Mouse (Mus musculus) forebrain, postnatal 0 days (tissue): ENCODE measurements around the gene Upf3b. TPM values are rescaled to one million over a fixed set of nuclear protein-coding genes. Genes with fewer than 3 reads are reported as not detected.
"Not testable (repeated sequence)": the region's sequence is repeated elsewhere in the genome, so short reads cannot be mapped to it uniquely, and the experiment has no call there.

Experiments
- ATAC-seq: fragments of 200-750 bp; cut with Nextera tagmentation; 2 replicates; pipeline ENCODE4 v1.8.0; 2017; ENCODE audit warnings: mild to moderate bottlenecking, moderate library complexity
- DNase-seq: peaks from one replicate; pipeline ENCODE4 v3.0.0-alpha.2; 2015
- H3K27ac ChIP-seq: fragments of 300-500 bp; sonication (generic); 2 replicates; pipeline ENCODE4 v1.5.1; 2014; ENCODE audit warnings: low read depth, mild to moderate bottlenecking, antibody characterized with exemption, low read length, moderate library complexity, mixed read lengths
- H3K27me3 ChIP-seq: fragments of 300-500 bp; sonication (generic); 2 replicates; pipeline ENCODE4 v1.6.1; 2014; ENCODE audit warnings: mild to moderate bottlenecking, low read length, mixed read lengths; ENCODE audit not compliant: insufficient read depth
- H3K36me3 ChIP-seq: fragments of 300-500 bp; sonication (generic); 2 replicates; pipeline ENCODE4 v1.6.1; 2014; ENCODE audit warnings: mild to moderate bottlenecking, moderate library complexity; ENCODE audit not compliant: insufficient read depth
- H3K4me1 ChIP-seq: fragments of 300-500 bp; sonication (generic); 2 replicates; pipeline ENCODE4 v1.6.1; 2014; ENCODE audit warnings: antibody characterized with exemption; ENCODE audit not compliant: insufficient read depth
- H3K4me2 ChIP-seq: fragments of 300-500 bp; sonication (generic); 2 replicates; pipeline ENCODE4 v1.6.1; 2014; ENCODE audit warnings: low read depth, mild to moderate bottlenecking, moderate library complexity
- H3K4me3 ChIP-seq: fragments of 300-500 bp; sonication (generic); 2 replicates; pipeline ENCODE4 v1.5.1; 2014; ENCODE audit warnings: low read depth, low read length, mixed read lengths
- H3K9ac ChIP-seq: fragments of 300-500 bp; sonication (generic); 2 replicates; pipeline ENCODE4 v1.6.1; 2014; ENCODE audit warnings: mild to moderate bottlenecking
- H3K9me3 ChIP-seq: fragments of 300-500 bp; sonication (generic); 2 replicates; pipeline ENCODE4 v1.6.1; 2016; ENCODE audit warnings: low read length
- CTCF ChIP-seq: sonication (generic); IDR thresholded peaks from 2 replicates; pipeline ENCODE4 v1.5.1; 2016; ENCODE audit warnings: antibody characterized with exemption, control low read depth, low read depth
- WGBS: fragments of 180-500 bp; shearing (Covaris S2); extraction: QIAGEN DNeasy Blood & Tissue Kit; methylation state at CpG from one replicate; pipeline ENCODE4 v1.1.7; 2014; 5-methylcytosine and 5-hydroxymethylcytosine counted together
- polyA plus RNA-seq: library from polyadenylated mRNA; unstranded; fragments of >200 nt; fragmentation: Nextera tagmentation; extraction: Ambion mirVana; gene quantifications from 2 replicates; pipeline ENCODE4 v1.2.1, GENCODE M21; 2015
- total RNA-seq: library from RNA; depleted of rRNA; stranded (reverse); fragments of >200 nt; gene quantifications from 2 replicates; pipeline ENCODE4 v1.2.3, GENCODE M21; 2014

The Upf3b gene
- total and polyA plus RNA-seq, 2 experiments from 2014 or later = 18.5 to 21.1 TPM

- DNase-seq (no peak), ATAC-seq (no peak)
- TF ChIP-seq CTCF = no peak
- H3K9me3 ChIP-seq = no peaks in the 10 kb centered on the region
- no peaks in the 10 kb centered on the region for H3K27me3 ChIP-seq
- no peak overlapping the region for H3K4me3 ChIP-seq
- no peaks in the 10 kb centered on the region for H3K4me1 ChIP-seq
- H3K9ac ChIP-seq = no peak overlapping the region
- no peak overlapping the region for H3K27ac ChIP-seq
- WGBS = 51% methylated on average over 6 of the region's 6 CpGs
- no peak overlapping the region for H3K4me2 ChIP-seq
- H3K36me3 ChIP-seq = 0 out of 2 replicates have a peak, but pooled peaks cover 3% of the 10 kb centered on the region
These were observed 28.9 kb downstream of the Upf3b start for GRCm38 (mm10) chrX:37081194-37081593.

DNA sequence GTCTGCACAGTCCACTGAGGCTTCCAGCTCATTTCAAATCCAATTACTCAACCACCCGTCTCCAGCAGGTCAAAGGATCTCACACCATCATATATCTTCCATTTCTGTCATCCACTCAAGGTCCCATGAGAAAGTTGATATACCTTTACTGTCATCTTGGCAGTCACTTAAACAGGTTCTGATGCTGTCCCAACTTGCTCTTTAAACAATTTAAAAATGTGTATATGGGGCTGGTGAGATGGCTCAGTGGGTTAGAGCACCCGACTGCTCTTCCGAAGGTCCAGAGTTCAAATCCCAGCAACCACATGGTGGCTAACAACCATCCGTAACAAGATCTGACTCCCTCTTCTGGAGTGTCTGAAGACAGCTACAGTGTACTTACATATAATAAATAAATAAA is 29.8 kb downstream of the Upf3b start:
- not testable (repeated sequence) for ATAC-seq

GRCm38 (mm10) chrX:37076651-37077050 is 33.5 kb downstream of the Upf3b start:
- no peak overlapping the region for H3K4me3 ChIP-seq
- TF ChIP-seq CTCF = no peak
- ATAC-seq = no peak
- no peaks in the 10 kb centered on the region for H3K9me3 ChIP-seq
- H3K9ac ChIP-seq = no peak overlapping the region
- no peaks in the 10 kb centered on the region for H3K4me1 ChIP-seq
- H3K27me3 ChIP-seq = no peaks in the 10 kb centered on the region
- no peak for DNase-seq
- 75% methylated on average over 8 of the region's 8 CpGs for WGBS
- H3K27ac ChIP-seq = no peak overlapping the region
- 0 out of 2 replicates have a peak, but pooled peaks cover under 1% of the 10 kb centered on the region for H3K36me3 ChIP-seq
- no peak overlapping the region for H3K4me2 ChIP-seq

More for the DNA sequence above, 29.8 kb downstream of the Upf3b start:
- H3K27me3 ChIP-seq, H3K9ac ChIP-seq, H3K27ac ChIP-seq, H3K4me2 ChIP-seq, H3K4me3 ChIP-seq, H3K4me1 ChIP-seq, H3K36me3 ChIP-seq, H3K9me3 ChIP-seq, DNase-seq: not testable (repeated sequence)
- WGBS = 78% methylated on average over 3 of the region's 4 CpGs

DNA sequence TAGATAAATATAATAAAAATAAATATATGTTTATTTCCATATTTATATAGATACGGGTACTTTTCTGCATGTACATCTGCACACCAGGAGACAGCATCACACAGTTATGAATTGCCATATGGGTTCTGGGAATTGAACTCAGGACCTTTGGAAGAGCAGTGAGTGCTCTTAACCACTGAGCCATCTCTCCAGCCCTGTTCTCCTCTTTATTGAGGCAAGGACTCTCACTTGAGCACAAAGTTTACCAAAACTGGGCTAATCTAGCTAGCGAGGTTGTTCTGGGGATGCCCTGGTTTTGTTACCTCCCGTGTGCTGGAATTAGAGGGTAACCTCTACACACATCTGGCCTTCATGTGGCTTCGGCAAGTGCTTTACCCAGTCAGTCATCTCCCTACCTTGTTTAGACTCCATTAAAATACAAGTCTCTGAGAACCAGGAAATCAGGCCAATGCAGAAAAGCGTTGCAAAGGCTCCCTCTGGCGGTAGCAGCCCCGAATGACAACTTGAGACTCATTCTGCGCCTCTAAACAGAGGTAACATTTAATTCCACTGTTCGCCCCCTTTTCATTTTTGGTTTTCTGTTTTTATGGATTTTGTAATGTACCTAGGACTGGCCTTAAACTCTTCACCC is 35.7 kb downstream of the Upf3b start:
- Histone ChIP-seq H3K27ac (no peak overlapping the region), H3K4me3 (no peak overlapping the region), H3K36me3 (no peaks in the 10 kb centered on the region), H3K4me1 (no peaks in the 10 kb centered on the region), H3K27me3 (no peaks in the 10 kb centered on the region), H3K4me2 (no peak overlapping the region), H3K9me3 (no peaks in the 10 kb centered on the region), H3K9ac (no peak overlapping the region)
- peak; percentile 79 for TF ChIP-seq CTCF
- ATAC-seq (peak; percentile 51; the same call in 1 of the 2 replicates), DNase-seq (peak; percentile 79)
- WGBS = 39% methylated on average over 9 of the region's 9 CpGs

GRCm38 (mm10) chrX:37068766-37069165 is 41.4 kb downstream of the Upf3b start:
- ATAC-seq (no peak), DNase-seq (no peak)
- Histone ChIP-seq H3K9ac (no peak overlapping the region), H3K9me3 (no peaks in the 10 kb centered on the region), H3K27ac (no peak overlapping the region), H3K4me1 (no peaks in the 10 kb centered on the region), H3K36me3 (no peaks in the 10 kb centered on the region), H3K4me2 (no peak overlapping the region), H3K27me3 (no peaks in the 10 kb centered on the region), H3K4me3 (no peak overlapping the region)
- WGBS = 83% methylated on average over 5 of the region's 5 CpGs
- no peak for TF ChIP-seq CTCF

- H3K4me3 ChIP-seq = no peak overlapping the region
- H3K4me1 ChIP-seq = no peaks in the 10 kb centered on the region
- H3K27me3 ChIP-seq = no peaks in the 10 kb centered on the region
- TF ChIP-seq CTCF = no peak
- H3K27ac ChIP-seq = no peak overlapping the region
- no peak for ATAC-seq
- H3K9ac ChIP-seq = no peak overlapping the region
- DNase-seq = no peak
- WGBS = 80% methylated on average over 3 of the region's 3 CpGs
- H3K9me3 ChIP-seq = no peaks in the 10 kb centered on the region
- H3K36me3 ChIP-seq = no peaks in the 10 kb centered on the region
- no peak overlapping the region for H3K4me2 ChIP-seq
These were observed 42.8 kb downstream of the Upf3b start for GRCm38 (mm10) chrX:37067299-37067698.

GRCm38 (mm10) chrX:37063902-37064301 is 46.2 kb downstream of the Upf3b start:
- Histone ChIP-seq H3K9me3 (no peaks in the 10 kb centered on the region), H3K27ac (no peak overlapping the region), H3K36me3 (no peaks in the 10 kb centered on the region), H3K4me1 (no peaks in the 10 kb centered on the region), H3K4me3 (no peak overlapping the region), H3K4me2 (no peak overlapping the region), H3K9ac (no peak overlapping the region), H3K27me3 (no peaks in the 10 kb centered on the region)
- no peak for DNase-seq
- no peak for ATAC-seq
- WGBS = 85% methylated on average over 9 of the region's 9 CpGs
- TF ChIP-seq CTCF = no peak
